Mouse (Mus musculus): Measurements from ENCODE around the gene Sox5.

The Sox5 gene

DNA sequence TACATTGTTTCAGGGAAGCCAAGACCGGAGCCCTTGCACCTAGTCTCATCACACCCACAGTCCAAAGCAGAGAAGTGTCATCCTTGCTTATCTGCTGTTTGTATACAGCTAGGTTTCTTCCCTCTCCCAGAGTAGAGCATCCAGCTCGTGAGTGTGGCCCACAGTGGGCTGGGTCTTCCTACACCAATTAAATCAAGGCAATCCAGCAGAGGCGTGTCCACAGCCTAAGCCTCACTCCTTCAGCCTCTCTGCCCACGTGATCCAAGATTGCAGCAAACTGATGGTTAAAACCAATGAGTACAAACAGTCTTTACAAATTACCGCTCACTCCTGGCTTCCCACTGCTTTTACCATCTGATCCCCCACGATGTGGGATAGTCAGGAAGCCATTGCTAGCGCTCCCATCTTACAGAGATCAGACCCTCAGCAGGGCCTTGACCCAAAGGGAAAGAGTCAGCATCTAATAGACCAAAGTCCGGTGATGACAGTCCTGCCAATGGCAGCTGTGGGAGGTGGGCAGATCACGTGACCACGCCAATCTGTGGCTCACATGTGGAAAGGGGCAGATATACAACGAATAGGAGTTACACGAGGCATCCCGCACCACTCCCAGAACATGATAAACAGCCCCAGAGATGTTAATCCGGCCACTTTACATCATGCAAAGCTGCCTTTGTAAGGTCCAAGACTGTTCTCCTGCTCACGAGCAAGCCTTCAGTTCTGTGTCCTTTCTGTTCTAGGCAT, 9.4 kb downstream of the Sox5 start:
- no peak for DNase-seq (ENCODE audit: low spot score)

DNA sequence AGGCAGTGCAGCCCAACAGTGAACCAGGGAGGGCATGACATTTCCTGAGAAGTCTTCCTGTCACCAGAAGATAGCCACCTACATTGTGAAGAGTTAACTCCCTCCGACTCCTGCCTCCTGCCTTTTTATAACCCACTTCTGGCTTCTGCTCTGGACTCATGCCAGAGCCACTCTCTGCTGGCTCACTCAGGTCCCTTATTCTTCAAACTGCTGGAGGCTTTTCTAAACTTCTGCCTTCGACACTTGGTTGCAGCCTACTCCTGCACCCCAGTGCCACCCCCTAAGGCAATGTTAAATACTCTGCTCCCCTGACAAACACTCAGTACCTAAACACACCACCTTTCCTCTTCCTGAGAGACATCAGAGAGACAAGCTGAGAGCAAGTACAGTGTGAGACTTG, 12.7 kb downstream of the Sox5 start:
- no peak for DNase-seq (ENCODE audit: low spot score)

DNA sequence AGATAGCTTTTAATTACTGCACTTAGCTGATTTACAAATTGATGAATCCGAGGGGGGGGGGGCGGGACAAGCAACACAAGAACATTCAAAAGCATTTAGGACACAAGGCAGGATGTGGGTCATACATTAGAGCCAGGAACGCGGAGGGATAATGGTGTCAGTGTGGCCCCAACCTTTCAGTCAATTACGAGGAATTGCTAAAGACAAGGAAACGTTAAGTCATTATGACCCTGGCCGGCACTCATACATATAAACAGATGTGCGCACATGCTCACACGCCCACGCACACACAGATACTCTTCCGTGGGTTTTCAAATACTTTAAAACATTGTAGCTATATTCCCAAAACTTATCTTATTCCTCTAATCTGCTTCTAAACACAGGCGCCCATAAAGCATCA, 19.9 kb downstream of the Sox5 start:
- DNase-seq (ENCODE audit: low spot score) = no peak

DNA sequence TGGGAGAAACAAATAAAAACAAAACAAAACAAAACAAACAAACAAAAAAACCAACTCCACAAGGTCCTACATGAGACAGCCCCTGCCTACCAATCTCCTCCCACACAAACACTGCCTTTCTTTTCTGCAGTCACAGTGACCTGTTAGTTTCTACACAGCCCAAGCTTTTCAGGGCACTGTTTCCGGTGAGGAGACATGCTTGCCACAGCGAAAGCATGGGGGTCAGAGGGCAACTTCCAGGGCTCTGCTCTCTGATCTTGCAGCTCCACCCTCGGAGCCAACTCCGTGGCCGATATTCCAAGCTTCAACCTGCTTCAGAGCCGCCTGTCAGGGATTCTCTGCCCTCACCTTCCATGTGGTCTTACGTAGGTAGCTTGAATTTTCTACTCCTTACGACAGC, 22.6 kb downstream of the Sox5 start:
- no peak for DNase-seq (ENCODE audit: low spot score)

DNA sequence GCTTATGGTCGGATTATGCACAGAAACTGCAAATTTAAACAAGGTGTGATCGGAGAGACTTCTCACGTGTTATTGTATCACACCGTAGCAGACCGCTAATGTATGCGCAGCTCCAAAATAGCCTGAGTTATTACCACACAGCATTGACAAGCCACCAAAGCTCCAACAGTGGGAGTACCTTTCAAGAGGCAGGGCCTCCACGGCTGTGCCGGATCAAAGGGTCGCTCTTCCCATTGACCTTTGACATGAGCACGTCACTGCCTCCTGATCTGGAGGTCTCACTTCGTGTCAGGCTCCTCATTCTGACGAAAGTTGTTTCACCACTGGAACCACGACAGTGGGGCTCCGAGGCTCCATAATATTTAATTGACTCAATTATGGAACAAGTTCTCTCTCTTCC, 24.4 kb downstream of the Sox5 start:
- DNase-seq (ENCODE audit: low spot score) = no peak

DNA sequence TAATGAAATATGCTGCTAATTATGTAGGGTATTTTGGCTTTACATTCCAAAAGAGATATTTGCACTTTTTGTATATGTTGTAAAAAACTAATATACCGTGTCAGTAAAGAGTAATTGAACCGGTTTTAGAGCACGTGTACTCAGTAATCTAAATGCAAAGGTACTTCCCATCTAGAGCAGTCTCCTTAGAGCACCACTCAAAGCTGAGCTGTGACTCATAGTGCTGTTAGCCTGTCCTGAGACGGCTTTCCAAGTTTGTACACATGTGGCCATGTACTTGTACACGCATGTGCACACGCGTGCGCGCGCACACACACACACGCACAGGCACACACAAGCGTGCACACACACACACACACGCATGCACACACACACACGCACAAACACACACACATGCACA, 25.3 kb downstream of the Sox5 start:
- DNase-seq (ENCODE audit: low spot score) = no peak

DNA sequence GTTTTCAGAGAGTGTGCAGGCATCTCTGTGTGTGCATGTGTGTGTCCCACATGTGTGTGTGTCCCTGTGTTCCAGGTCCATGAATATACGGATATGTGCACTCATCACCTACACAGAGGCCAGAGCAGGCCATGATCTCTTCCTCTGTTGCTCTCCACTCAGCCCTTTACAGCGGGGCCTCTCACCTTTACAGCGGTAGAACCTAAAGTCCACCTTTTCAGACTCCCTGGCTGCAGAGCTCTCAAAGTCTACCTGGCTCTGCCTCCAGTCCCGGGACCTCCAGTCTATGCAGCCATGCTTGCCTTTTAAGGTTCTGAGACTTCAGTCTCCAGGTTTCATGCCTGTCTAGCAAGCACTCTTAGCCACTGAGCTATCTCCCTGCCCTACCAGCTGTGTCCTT, 26.5 kb downstream of the Sox5 start:
- no peak for DNase-seq (ENCODE audit: low spot score)

DNA sequence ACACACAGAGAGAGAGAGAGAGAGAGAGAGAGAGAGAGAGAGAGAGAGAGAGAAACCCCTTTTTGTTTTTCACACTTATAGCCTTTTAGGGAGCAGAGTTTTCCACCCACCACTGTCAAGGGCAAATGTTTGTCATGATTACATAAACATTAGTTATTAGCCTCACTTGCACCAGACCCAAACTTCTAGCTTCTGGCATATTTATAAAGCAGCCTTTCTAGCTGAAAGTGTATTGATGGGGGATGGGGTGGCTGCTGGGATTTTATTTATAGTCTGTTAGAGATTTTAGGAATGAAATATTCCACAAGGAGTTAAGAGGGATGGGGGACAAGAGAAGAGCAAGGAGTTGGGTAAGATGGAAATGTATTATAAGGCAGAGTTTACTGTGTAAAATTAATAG, 27.4 kb downstream of the Sox5 start:
- DNase-seq (ENCODE audit: low spot score) = no peak

DNA sequence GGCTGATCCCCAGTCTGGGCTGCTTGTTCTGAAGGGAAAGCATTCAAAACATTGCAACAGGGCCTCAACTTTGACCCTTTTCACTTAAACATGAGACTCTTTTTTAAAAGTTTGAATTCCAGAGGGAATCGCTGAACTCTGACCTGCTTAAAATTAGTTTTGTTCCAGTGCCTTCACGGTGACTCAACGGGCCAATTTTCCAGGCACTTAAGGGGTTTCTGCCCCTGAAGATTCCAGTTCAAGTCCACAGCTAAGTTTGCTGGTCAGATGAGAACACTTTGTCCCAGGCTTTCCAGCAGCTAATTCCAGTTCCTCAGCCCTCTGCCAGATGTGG, 27.8 kb downstream of the Sox5 start:
- no peak for DNase-seq (ENCODE audit: low spot score)

DNA sequence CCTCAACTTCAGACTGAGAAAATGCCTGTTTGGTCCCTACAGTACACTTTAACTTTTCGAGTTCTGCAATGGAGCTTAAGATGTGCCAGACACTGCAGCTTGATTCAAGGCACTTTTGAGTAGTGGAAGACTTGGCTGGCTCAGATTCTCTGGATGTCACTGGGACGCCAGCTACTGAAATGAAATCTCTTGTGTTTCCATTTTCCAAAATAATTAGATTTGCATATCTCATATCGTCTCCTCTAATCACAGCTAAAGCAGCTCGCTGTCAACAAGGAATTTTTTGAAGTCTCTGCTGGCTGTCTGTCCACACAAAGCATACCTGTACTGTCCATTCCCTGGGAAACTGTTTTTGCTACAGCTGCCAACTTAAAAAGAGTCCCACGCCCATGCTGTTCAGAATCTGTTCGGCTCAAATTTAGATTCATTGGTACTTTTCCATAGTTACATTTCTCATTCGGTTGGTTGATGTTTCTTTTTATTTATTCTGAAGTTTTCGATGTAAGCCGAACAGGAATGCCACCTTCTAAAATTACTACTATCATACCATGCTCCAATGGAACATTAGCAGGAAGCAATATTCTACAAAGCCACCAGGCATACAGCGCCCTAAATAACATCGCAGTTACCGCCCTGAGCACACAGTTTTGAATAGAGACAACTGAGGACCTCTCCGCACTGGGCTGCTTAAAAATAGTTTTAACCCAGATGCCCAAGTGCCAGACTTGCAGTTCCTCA, 28.4 kb downstream of the Sox5 start:
- no peak for DNase-seq (ENCODE audit: low spot score)

DNA sequence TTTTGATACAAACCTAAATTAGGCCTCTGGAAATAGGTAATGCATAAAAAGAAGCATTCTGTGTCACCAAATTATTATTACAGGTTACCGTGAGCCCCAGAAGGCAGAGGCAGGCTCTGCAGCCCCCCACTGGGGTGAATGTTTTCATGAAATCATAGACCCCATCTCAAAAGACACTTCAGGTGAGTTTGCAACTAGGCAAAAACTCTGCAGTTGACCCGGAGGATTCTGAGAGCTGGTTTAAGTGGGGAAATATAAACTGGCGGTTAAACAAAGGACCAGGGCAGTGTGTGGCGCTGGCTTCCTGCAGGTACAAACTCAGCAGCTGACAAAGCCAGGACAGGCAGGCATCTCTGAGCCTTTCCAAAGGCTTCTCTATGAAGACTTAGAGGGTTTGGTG, 30.2 kb downstream of the Sox5 start:
- DNase-seq (ENCODE audit: low spot score) = peak; percentile 18

DNA sequence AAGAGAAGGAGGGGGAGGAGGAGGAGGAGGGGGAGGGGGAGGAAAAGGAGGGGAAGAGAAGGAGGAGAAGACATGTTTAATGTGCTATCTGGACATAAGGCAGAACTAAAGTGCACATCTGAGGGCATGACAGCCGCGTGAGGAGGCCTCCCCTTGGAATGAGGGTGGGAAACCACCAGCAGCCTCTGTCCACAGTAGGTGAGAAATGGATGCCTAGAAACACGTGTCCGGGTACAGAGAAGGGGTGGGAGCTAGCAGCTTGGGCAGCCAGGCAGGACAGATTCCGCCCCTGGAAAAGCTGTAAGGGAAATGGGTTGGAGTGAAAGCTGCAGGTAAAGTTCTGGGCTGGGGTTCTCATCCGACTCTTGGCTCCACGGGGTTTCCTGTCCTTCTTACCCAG, 31.6 kb downstream of the Sox5 start:
- DNase-seq (ENCODE audit: low spot score) = no peak

DNA sequence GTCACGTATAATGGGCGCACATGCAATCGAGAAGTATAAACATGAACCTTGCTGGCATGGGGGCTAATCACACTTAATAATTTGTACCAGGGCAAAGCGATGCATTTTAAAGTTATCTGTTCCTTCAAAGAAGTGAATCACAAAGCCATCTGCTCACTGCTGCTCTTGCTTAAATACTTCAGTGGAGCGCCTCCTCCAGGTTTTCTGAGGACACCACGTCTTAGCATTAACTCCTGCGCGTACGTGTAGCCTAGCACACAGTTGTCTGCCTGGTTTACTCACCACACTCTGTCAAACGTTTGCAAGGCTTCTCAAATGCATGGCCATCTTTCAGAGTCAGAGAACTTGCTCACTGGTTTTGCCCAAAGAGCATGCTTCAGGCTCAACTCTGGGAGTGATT, 35.3 kb downstream of the Sox5 start:
- DNase-seq (ENCODE audit: low spot score) = no peak

DNA sequence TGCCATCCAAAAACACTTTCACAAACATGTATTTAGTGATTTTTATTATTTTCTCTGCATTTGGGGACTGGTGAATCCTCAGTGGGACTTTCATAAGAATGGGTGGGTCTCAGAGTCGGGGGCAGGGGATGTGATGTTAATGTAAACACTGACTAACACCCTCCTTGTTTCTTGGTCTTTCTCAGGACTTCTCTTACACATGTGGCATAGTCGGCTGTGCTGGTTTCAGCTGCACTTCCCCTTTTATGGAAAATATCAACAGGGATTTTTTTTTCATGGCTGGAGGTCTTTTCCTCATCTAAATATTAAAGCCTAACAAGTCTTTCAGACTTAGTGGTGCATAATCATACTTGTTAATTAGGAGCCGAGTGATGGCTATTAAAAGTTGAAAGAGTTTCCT, 39.2 kb downstream of the Sox5 start:
- no peak for DNase-seq (ENCODE audit: low spot score)

DNA sequence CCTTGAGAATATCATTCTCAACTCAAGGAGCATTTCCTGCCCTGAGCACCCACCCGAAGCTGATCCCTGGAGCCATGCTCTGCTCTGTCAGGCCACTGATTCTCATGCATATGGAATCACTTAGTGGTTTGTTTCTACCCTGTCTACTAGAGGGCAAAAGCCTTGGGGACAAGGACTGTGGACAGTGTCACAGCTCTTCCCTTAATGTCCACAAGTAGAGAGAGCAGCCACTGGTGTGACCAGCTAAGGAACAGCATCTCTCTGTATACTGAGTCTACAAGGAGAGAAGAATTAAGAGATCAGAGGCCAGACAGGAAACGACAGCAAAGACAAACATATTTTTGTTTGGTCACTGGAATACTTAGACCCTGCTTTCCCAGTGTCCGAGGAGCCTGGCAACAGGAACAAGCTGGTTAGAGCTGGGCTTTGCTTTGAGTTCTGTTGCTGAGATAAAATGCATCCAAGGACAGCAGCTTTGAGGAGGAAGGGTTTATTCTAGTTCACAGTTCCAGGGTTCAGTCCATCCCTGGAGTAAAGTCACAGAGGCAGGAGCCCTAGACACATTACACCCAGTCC, 40.6 kb downstream of the Sox5 start:
- no peak for DNase-seq (ENCODE audit: low spot score)

DNA sequence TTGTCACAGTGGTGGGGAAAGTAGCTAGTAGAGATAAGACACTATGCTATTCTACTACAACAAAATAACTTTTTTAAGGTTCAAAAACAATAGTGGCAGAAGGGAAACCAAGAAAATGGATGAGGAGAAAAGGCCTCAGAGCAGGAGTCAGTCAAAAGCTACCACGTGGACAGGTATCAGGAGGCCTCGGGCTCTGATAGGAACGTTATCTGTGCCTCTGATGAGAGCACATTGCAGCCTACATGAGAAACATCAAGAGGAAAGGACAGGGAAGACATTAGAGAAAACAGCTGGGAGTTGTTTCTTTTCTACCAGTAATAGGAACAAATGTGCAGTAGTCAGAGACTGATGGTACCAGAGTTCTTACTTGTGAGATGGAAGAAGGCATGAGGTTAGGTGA, 41.4 kb downstream of the Sox5 start:
- no peak for DNase-seq (ENCODE audit: low spot score)

DNA sequence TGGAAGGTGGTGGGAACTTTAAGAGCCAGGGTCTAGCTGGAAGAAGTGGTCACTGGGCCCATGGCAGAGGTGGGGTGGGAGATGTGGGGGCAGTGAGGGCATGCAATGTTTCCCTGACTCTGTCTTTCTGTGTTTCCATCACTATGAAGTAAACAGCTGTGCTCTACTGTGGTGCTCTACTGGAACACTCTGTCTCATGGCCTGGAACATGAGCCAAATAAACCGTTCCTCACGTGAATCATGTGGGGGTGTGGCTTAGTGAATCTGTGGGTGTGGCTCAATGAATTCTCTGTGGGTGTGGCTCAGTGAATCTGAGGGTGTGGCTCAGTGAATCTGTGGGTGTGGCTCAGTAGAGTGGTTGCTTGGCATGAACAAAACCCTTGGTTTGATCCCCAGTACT, 42.0 kb downstream of the Sox5 start:
- no peak for DNase-seq (ENCODE audit: low spot score)

DNA sequence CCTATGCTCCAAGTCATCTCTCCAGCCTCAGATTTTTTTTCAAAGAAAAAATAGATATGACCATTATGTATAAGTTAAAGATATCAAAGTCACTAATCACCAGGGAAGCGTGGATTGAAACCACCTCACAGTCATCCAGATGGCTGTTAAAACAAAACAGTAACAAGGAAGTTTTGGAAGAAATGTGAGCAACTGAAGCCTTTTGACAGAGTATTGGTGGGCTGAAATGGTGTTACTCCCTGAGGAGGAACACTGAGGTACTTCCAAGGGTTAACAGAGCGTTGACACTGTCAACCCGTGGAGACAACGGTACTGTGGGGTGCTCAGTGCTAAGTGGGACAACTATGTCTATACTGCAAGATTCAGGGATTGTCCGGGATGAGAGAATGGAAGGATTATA, 44.0 kb downstream of the Sox5 start:
- DNase-seq (ENCODE audit: low spot score) = no peak

DNA sequence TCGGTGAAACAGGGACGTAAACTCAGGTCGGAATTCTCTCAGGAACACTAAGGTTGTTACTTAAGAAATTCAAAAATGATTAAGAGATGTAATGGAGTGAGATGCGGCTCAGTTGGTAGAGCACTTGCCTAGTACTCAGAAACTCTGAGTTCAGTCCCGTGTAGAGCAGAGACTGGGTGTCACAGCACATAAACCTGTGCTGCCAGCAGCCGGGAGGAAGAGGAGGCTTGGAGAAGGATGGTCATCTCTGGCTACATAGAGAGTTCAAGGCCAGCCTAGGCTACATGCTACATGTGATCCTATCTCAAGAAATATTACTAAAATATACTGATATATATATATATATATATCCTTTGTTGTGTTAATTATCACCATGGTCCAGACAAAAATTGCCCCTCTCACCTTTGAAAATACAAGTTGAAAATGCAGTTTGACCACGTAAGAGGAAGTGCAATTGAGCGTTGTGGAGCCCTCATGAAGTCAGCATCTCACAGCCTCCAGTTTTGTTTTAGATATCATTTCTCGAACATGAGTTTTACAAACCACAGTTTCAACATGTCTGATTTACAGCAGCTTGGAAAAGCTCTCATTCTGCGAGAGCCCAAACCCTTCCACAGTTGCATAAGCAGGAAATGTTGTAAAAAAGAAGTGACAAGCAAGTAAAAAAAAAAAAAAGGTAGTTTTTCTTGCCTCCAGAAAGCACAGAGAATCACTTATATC, 50.4 kb downstream of the Sox5 start:
- no peak for DNase-seq (ENCODE audit: low spot score)

DNA sequence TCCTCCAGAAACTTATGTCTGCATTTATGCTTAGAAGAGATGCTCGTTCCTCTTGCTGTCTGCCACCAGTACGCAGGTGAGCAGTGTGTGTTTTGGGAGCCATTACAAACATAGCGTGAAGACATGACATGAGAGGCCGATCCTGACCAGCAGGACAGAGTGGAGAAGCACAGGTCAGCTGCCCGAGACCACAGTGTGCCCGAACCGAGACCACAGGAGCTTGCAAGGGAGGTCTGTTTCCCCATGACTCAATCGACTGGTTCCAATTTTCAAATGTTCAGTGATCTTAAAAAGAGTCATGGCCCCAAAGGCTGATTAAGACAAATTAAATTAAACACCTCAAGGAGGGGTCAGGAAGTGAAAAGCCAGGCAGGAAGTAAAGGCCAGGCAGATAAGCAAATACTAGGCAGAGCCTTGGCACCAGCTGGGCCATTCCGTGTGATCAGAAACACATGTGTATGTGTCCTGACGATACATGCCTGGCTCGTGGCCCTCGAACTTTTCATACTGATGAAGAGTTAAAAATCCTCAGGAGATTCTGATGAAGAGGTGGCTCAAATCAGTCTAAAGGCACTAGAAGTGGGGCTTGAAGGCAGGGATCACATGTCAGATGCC, 58.1 kb downstream of the Sox5 start:
- no peak for DNase-seq (ENCODE audit: low spot score)

DNA sequence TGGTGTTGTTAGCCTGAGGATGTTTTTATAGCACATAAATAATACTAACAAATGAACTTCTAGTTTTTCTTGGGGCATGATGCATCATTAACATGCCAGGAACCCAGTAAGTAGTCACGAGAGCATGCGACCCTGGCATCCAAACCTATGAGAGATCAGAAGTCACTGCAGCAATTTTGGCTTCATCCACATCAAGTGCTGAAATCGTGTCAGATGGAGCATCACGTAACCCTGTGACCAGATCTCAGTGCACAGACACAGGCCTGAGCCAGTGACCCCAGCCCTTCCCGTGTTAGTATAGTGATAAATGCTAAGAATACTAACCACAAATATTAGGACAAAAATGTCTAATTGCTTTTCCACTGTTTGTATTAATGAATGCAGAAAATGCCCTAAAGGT, 58.8 kb downstream of the Sox5 start:
- no peak for DNase-seq (ENCODE audit: low spot score)

DNA sequence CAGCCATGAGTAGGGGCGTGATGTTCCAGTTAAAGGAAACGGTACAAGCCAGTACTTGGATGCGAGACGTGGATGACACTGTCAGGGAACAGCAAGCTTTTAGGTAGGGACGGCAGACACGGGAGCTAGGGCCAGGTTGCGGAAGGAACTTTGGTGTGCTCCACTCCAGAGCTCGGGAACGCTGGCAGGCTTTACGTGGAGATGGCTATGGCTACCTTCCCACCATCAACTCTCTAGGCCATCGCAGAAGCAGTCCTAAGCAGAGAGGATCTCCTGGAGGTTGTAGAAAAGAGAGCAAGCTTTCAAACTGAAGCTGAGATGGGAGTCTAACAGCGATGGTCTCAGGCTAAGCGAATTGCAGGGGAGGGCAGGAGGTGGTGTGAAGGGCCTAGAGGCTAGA, 60.9 kb downstream of the Sox5 start:
- DNase-seq (ENCODE audit: low spot score) = no peak

DNA sequence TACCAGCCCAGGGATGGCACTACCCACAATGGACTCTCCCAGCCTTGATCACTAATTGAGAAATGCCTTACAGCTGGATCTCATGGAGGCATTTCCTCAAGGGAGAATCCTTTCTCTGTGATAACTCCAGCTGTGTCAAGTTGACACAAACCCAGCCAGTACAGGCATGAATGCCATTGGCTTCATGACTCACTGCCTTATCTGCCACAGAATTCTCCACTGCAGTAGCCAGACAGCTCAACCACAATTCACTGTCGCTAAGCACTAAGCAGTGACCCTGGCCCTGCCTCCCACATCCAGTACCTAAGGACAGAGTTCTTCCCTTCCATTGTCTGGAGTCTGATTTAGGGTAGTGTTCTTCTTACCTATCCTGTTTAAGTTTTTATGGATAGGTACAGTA, 65.4 kb downstream of the Sox5 start:
- no peak for DNase-seq (ENCODE audit: low spot score)
